Mouse (Mus musculus): ENCODE data around the gene Ranbp3l. TPM values are rescaled to one million over a fixed set of nuclear protein-coding genes. Genes with fewer than 3 reads are reported as not detected.

Ranbp3l gene
- polyA plus RNA-seq, 1 experiment from 2014 or later = 0.28 TPM

GRCm38 (mm10) chr15:9081294-9081693 lies 113.5 kb downstream of the Ranbp3l start:
- H3K27ac ChIP-seq = peak overlapping the region; percentile 100
- H3K9ac ChIP-seq = peak overlapping the region; percentile 59
- DNase-seq (no peak), ATAC-seq (ENCODE audit: low read depth) (peak; percentile 35)
- H3K4me2 ChIP-seq = peak overlapping the region; percentile 77
- peaks cover 90% of the 10 kb centered on the region for H3K4me1 ChIP-seq (replicated peaks)
- H3K36me3 ChIP-seq = peaks cover 57% of the 10 kb centered on the region
- H3K9me3 ChIP-seq (replicated peaks) = no peaks in the 10 kb centered on the region
- peak overlapping the region; percentile 20 for H3K4me3 ChIP-seq (replicated peaks)
- 27% methylated on average over 3 of the region's 3 CpGs for WGBS (ENCODE audit: insufficient replicate concordance)
- no peaks in the 10 kb centered on the region for H3K27me3 ChIP-seq

GRCm38 (mm10) chr15:9082753-9083152 lies 115.0 kb downstream of the Ranbp3l start:
- H3K4me1 ChIP-seq (replicated peaks) = peaks cover 91% of the 10 kb centered on the region
- H3K36me3 ChIP-seq = peaks cover 62% of the 10 kb centered on the region
- H3K27me3 ChIP-seq = no peaks in the 10 kb centered on the region
- no peaks in the 10 kb centered on the region for H3K9me3 ChIP-seq (replicated peaks)
- H3K27ac ChIP-seq = peak overlapping the region; percentile 74
- 82% methylated on average over 9 of the region's 9 CpGs for WGBS (ENCODE audit: insufficient replicate concordance)
- DNase-seq (no peak), ATAC-seq (ENCODE audit: low read depth) (no peak)
- 0 out of 2 replicates have a peak overlapping the region, but pooled peaks have one; percentile 20 for H3K4me2 ChIP-seq
- no peak overlapping the region for H3K9ac ChIP-seq
- no peak overlapping the region for H3K4me3 ChIP-seq (replicated peaks)

- Histone ChIP-seq H3K9me3 (replicated peaks) (no peaks in the 10 kb centered on the region), H3K4me3 (replicated peaks) (no peak overlapping the region), H3K27ac (peak overlapping the region; percentile 78), H3K4me2 (peak overlapping the region; percentile 28), H3K27me3 (no peaks in the 10 kb centered on the region), H3K36me3 (peaks cover 91% of the 10 kb centered on the region), H3K4me1 (replicated peaks) (peaks cover 87% of the 10 kb centered on the region), H3K9ac (peak overlapping the region; percentile 47)
- peak; percentile 87 for ATAC-seq (ENCODE audit: low read depth)
- WGBS (ENCODE audit: insufficient replicate concordance) = 60% methylated on average over 11 of the region's 11 CpGs
- DNase-seq = peak; percentile 68
Observed at GRCm38 (mm10) chr15:9086813-9087212, 119.1 kb downstream of the Ranbp3l start.

GRCm38 (mm10) chr15:9087421-9087820 lies 119.7 kb downstream of the Ranbp3l start:
- no peaks in the 10 kb centered on the region for H3K27me3 ChIP-seq
- 81% methylated on average over 5 of the region's 5 CpGs for WGBS (ENCODE audit: insufficient replicate concordance)
- H3K4me1 ChIP-seq (replicated peaks) = peaks cover 84% of the 10 kb centered on the region
- no peak overlapping the region for H3K4me3 ChIP-seq (replicated peaks)
- no peak overlapping the region for H3K4me2 ChIP-seq
- H3K9ac ChIP-seq = no peak overlapping the region; the same call in 1 of the 2 replicates
- no peak for DNase-seq
- peaks cover 96% of the 10 kb centered on the region for H3K36me3 ChIP-seq
- H3K27ac ChIP-seq = peak overlapping the region; percentile 78
- no peaks in the 10 kb centered on the region for H3K9me3 ChIP-seq (replicated peaks)
- ATAC-seq (ENCODE audit: low read depth) = no peak

- Histone ChIP-seq H3K9ac (0 out of 2 replicates have a peak overlapping the region, but pooled peaks have one; percentile 17), H3K4me2 (no peak overlapping the region), H3K9me3 (replicated peaks) (no peaks in the 10 kb centered on the region), H3K27ac (peak overlapping the region; percentile 78; the same call in 1 of the 2 replicates), H3K36me3 (peaks cover 98% of the 10 kb centered on the region), H3K4me1 (replicated peaks) (peaks cover 86% of the 10 kb centered on the region), H3K4me3 (replicated peaks) (no peak overlapping the region), H3K27me3 (no peaks in the 10 kb centered on the region)
- 86% methylated on average over 17 of the region's 17 CpGs for WGBS (ENCODE audit: insufficient replicate concordance)
- DNase-seq = no peak
- ATAC-seq (ENCODE audit: low read depth) = no peak
Observed at GRCm38 (mm10) chr15:9087895-9088682, 120.3 kb downstream of the Ranbp3l start.

GRCm38 (mm10) chr15:9088683-9089072 lies 120.9 kb downstream of the Ranbp3l start:
- H3K27me3 ChIP-seq = no peaks in the 10 kb centered on the region
- no peak overlapping the region for H3K4me2 ChIP-seq
- DNase-seq (no peak), ATAC-seq (ENCODE audit: low read depth) (no peak)
- no peaks in the 10 kb centered on the region for H3K9me3 ChIP-seq (replicated peaks)
- peaks cover 98% of the 10 kb centered on the region for H3K36me3 ChIP-seq
- peaks cover 87% of the 10 kb centered on the region for H3K4me1 ChIP-seq (replicated peaks)
- no peak overlapping the region for H3K4me3 ChIP-seq (replicated peaks)
- H3K9ac ChIP-seq = no peak overlapping the region
- 82% methylated on average over 8 of the region's 8 CpGs for WGBS (ENCODE audit: insufficient replicate concordance)
- no peak overlapping the region for H3K27ac ChIP-seq

- ATAC-seq (ENCODE audit: low read depth) = no peak
- no peak overlapping the region for H3K4me2 ChIP-seq
- no peaks in the 10 kb centered on the region for H3K9me3 ChIP-seq (replicated peaks)
- H3K4me3 ChIP-seq (replicated peaks) = no peak overlapping the region
- no peak for DNase-seq
- WGBS (ENCODE audit: insufficient replicate concordance) = 70% methylated on average over 2 of the region's 2 CpGs
- no peak overlapping the region for H3K9ac ChIP-seq
- peak overlapping the region; percentile 36; the same call in 1 of the 2 replicates for H3K27ac ChIP-seq
- H3K4me1 ChIP-seq (replicated peaks) = peaks cover 89% of the 10 kb centered on the region
- peaks cover 98% of the 10 kb centered on the region for H3K36me3 ChIP-seq
- H3K27me3 ChIP-seq = no peaks in the 10 kb centered on the region
Observed at GRCm38 (mm10) chr15:9089136-9089720, 121.5 kb downstream of the Ranbp3l start.

GRCm38 (mm10) chr15:9090662-9091061 lies 122.9 kb downstream of the Ranbp3l start:
- no peak overlapping the region for H3K4me2 ChIP-seq
- no peaks in the 10 kb centered on the region for H3K27me3 ChIP-seq
- peaks cover 96% of the 10 kb centered on the region for H3K36me3 ChIP-seq
- ATAC-seq (ENCODE audit: low read depth) (no peak), DNase-seq (no peak)
- no peaks in the 10 kb centered on the region for H3K9me3 ChIP-seq (replicated peaks)
- H3K4me3 ChIP-seq (replicated peaks) = no peak overlapping the region
- H3K9ac ChIP-seq = no peak overlapping the region
- WGBS (ENCODE audit: insufficient replicate concordance) = 64% methylated on average over 5 of the region's 5 CpGs
- H3K27ac ChIP-seq = peak overlapping the region; percentile 27; the same call in 1 of the 2 replicates
- peaks cover 87% of the 10 kb centered on the region for H3K4me1 ChIP-seq (replicated peaks)

GRCm38 (mm10) chr15:9093598-9094365 lies 126.0 kb downstream of the Ranbp3l start:
- H3K9me3 ChIP-seq (replicated peaks) = no peaks in the 10 kb centered on the region
- peaks cover 92% of the 10 kb centered on the region for H3K36me3 ChIP-seq
- H3K4me3 ChIP-seq (replicated peaks) = peak overlapping the region; percentile 25
- H3K27me3 ChIP-seq = no peaks in the 10 kb centered on the region
- H3K9ac ChIP-seq = peak overlapping the region; percentile 53
- peak overlapping the region; percentile 81 for H3K27ac ChIP-seq
- DNase-seq (no peak), ATAC-seq (ENCODE audit: low read depth) (peak; percentile 57)
- 53% methylated on average over 11 of the region's 11 CpGs for WGBS (ENCODE audit: insufficient replicate concordance)
- H3K4me1 ChIP-seq (replicated peaks) = peaks cover 62% of the 10 kb centered on the region
- H3K4me2 ChIP-seq = peak overlapping the region; percentile 48

- Histone ChIP-seq H3K9ac (peak overlapping the region; percentile 53), H3K4me1 (replicated peaks) (peaks cover 58% of the 10 kb centered on the region), H3K27ac (peak overlapping the region; percentile 81), H3K36me3 (peaks cover 92% of the 10 kb centered on the region), H3K27me3 (no peaks in the 10 kb centered on the region), H3K4me3 (replicated peaks) (peak overlapping the region; percentile 25), H3K4me2 (peak overlapping the region; percentile 48), H3K9me3 (replicated peaks) (no peaks in the 10 kb centered on the region)
- peak; percentile 76 for DNase-seq
- 18% methylated on average over 13 of the region's 13 CpGs for WGBS (ENCODE audit: insufficient replicate concordance)
- ATAC-seq (ENCODE audit: low read depth) = peak; percentile 87
Observed at GRCm38 (mm10) chr15:9094366-9094750, 126.6 kb downstream of the Ranbp3l start.

GRCm38 (mm10) chr15:9096865-9097264 lies 129.1 kb downstream of the Ranbp3l start:
- Histone ChIP-seq H3K27me3 (no peaks in the 10 kb centered on the region), H3K9ac (no peak overlapping the region), H3K36me3 (peaks cover 94% of the 10 kb centered on the region), H3K9me3 (replicated peaks) (no peaks in the 10 kb centered on the region), H3K4me2 (no peak overlapping the region), H3K27ac (no peak overlapping the region), H3K4me3 (replicated peaks) (no peak overlapping the region), H3K4me1 (replicated peaks) (peaks cover 37% of the 10 kb centered on the region)
- 84% methylated on average over 4 of the region's 4 CpGs for WGBS (ENCODE audit: insufficient replicate concordance)
- ATAC-seq (ENCODE audit: low read depth) (no peak), DNase-seq (no peak)
